Mouse (Mus musculus) adrenal gland, postnatal 0 days (tissue): ENCODE results near the gene Rnaset2b. TPM values are rescaled to one million over a fixed set of nuclear protein-coding genes. Genes with fewer than 3 reads are reported as not detected.

Source experiments
- polyA plus RNA-seq: library from polyadenylated mRNA; unstranded; fragments of >200 nt; fragmentation: Nextera tagmentation; extraction: Ambion mirVana; gene quantifications from 2 replicates; pipeline ENCODE4 v1.2.1, GENCODE M21; 2015

The Rnaset2b gene
- polyA plus RNA-seq: 407 and 596 TPM in 2 replicates

GRCm38 (mm10) chr17:6970334-6970733 lies at the start of gene Rnaset2b:
Gene Rnaset2b, plus strand, starts transcription at chr17:6970634.

GRCm38 (mm10) chr17:6947984-6948768 lies 22.3 kb upstream of the Rnaset2b start, which contains the start of gene Rsph3b:
Gene Rsph3b, minus strand, starts transcription at chr17:6948682.

DNA sequence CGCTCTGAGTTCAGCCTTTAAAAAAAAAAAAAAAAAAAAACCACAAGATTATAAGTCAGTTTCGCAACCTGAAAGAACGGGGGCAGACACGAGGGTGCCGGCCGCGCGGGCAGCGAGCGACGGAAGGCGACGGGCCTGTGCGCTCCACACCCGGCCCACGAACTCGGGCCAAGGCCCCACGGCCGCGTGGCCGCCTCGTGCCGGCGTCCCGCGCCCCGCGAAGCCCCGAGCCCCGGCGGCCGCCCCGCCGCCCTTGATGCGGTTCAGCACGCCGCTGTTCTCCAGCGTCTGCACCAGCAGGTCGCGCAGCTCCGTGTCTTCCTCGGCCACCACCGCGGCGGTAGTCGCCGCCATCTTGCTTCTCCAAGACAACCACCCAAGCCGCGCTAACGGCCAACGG lies 9.7 kb upstream of the Rnaset2b start, which contains the start of gene Tagap1:
Gene Tagap1, minus strand, starts transcription at position 381 of the 400 bp plus-strand sequence.

DNA sequence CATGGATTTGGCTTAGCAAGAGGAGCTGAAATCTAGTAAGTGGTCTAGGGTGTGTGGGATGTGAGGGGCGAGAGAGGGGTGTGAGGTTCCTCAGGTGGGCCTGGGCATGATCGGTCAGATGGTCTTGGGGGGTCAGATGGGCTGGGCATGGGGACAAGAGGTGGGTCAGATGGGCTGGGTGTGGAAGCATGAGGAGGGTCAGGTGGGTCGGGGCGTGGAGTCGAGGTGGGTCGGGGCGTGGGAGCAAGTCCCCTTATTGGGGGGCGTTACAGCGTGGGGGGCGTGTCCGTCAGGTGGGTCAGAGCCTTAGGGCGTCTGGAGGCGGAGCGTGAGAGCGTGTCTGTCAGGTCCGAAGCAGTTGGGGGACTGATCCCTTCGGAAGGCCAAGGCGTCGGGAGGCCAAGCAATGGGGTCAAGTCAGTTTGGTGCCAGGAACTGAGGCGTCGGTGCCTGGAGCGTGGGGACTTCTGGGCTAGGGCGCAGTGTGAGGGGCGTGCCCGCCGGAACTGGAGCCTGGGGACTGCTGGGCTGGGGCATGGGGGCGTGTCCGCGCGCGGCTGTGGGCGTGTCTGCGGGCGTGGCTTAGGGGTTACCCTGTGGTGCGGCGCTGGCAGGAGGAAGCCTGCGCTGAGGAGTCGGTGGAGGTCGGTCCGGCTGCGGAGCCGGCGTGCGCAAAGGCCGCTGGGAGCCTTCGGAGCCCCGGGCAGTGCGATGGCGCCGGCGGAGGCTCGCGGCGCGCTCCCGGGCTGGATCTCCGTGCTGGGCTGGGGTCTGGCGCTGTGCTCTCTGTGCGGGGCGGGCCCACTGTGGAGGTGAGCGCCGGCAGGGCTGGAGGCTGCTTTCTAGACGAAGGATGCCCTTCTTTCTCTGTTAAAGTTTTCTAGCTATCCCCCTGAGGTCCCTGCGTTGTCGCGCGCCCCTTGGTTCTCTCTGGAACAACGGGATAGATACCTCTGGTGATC lies 8.1 kb downstream of the Rnaset2b start, which contains the start of gene Gm49721:
Gene Gm49721, plus strand, starts transcription at position 618 of the 962 bp plus-strand sequence.

GRCm38 (mm10) chr17:7025257-7025656 lies 54.8 kb downstream of the Rnaset2b start, which contains the start of gene Gm1604a:
Gene Gm1604a, plus strand, starts transcription at chr17:7025568.

Other genes with a start within 250 kb of the Rnaset2b start
- gene Ezr, start 187.8 kb upstream of the Rnaset2b start, polyA plus RNA-seq: 25.2 and 29.9 TPM in 2 replicates
- 36.1 and 50.7 TPM in 2 replicates for gene Rsph3b, start 22.0 kb upstream of the Rnaset2b start, polyA plus RNA-seq
- 21.3 and 32.0 TPM in 2 replicates for gene Tagap1, start 9.5 kb upstream of the Rnaset2b start, polyA plus RNA-seq
- 0.05 and 0.28 TPM in 2 replicates for gene Gm49721, start 8.3 kb downstream of the Rnaset2b start, polyA plus RNA-seq
- not detected in 2 replicates for gene Gm1604a, start 54.9 kb downstream of the Rnaset2b start, polyA plus RNA-seq
- gene Rps6ka2, start 199.5 kb downstream of the Rnaset2b start, polyA plus RNA-seq: 7.5 and 7.9 TPM in 2 replicates